Mouse (Mus musculus) stomach, postnatal 0 days (tissue): ENCODE data around the gene Cop1. TPM values are rescaled to one million over a fixed set of nuclear protein-coding genes. Genes with fewer than 3 reads are reported as not detected.
"Not testable (repeated sequence)": the region's sequence is repeated elsewhere in the genome, so short reads cannot be mapped to it uniquely, and the experiment has no call there.

Experiments used
- ATAC-seq: fragments of 200-750 bp; cut with Nextera tagmentation; 2 replicates; pipeline ENCODE4 v1.8.0; 2017; ENCODE audit not compliant: low FRiP score, low TSS enrichment
- DNase-seq: peaks from one replicate; pipeline ENCODE4 v3.0.0-alpha.2; 2016; ENCODE audit warnings: low spot score
- H3K27ac ChIP-seq: fragments of 300-500 bp; sonication (generic); replicated peaks from 2 replicates; pipeline ENCODE4 v1.5.1; 2014; ENCODE audit warnings: mild to moderate bottlenecking, control low read depth
- H3K27me3 ChIP-seq: fragments of 300-500 bp; sonication (generic); 2 replicates; pipeline ENCODE4 v1.6.1; 2014; ENCODE audit warnings: low read length; ENCODE audit not compliant: control insufficient read depth, insufficient read depth
- H3K36me3 ChIP-seq: fragments of 300-500 bp; sonication (generic); 2 replicates; pipeline ENCODE4 v1.6.1; 2014; ENCODE audit warnings: low read length, mixed read lengths; ENCODE audit not compliant: control insufficient read depth, insufficient read depth
- H3K4me1 ChIP-seq: fragments of 300-500 bp; sonication (generic); replicated peaks from 2 replicates; pipeline ENCODE4 v1.6.1; 2014; ENCODE audit warnings: antibody characterized with exemption; ENCODE audit not compliant: control insufficient read depth, insufficient read depth
- H3K4me2 ChIP-seq: fragments of 300-500 bp; sonication (generic); replicated peaks from 2 replicates; pipeline ENCODE4 v1.6.1; 2014; ENCODE audit warnings: low read depth, mild to moderate bottlenecking, control low read depth, moderate library complexity
- H3K4me3 ChIP-seq: fragments of 300-500 bp; sonication (generic); 2 replicates; pipeline ENCODE4 v1.5.1; 2014; ENCODE audit warnings: low read depth, low read length, control low read depth
- H3K9ac ChIP-seq: fragments of 300-500 bp; sonication (generic); 2 replicates; pipeline ENCODE4 v1.6.1; 2014; ENCODE audit warnings: mild to moderate bottlenecking, low read length, control low read depth, mixed read lengths
- H3K9me3 ChIP-seq: fragments of 300-500 bp; sonication (generic); 2 replicates; pipeline ENCODE4 v1.6.1; 2016; ENCODE audit warnings: low read length; ENCODE audit not compliant: control insufficient read depth
- CTCF ChIP-seq: IDR thresholded peaks from 2 replicates; pipeline ENCODE4 v1.5.1; 2016; ENCODE audit warnings: antibody characterized with exemption, low read depth, mild to moderate bottlenecking, moderate library complexity
- EP300 ChIP-seq: optimal IDR thresholded peaks from 2 replicates; pipeline ENCODE3; 2016; ENCODE audit warnings: antibody characterized with exemption
- WGBS: fragments of 180-500 bp; shearing (Covaris S2); extraction: QIAGEN DNeasy Blood & Tissue Kit; methylation state at CpG from one replicate; pipeline ENCODE4 v1.1.7; 2014; 5-methylcytosine and 5-hydroxymethylcytosine counted together
- polyA plus RNA-seq: library from polyadenylated mRNA; unstranded; fragments of >200 nt; fragmentation: Nextera tagmentation; extraction: Ambion mirVana; gene quantifications from 2 replicates; pipeline ENCODE4 v1.2.1, GENCODE M21; 2015

Cop1 gene
- polyA plus RNA-seq = 44.4 and 51.1 TPM in 2 replicates

- Histone ChIP-seq H3K27ac (peak within 1 kb of the TSS; percentile 98), H3K4me2 (peak within 1 kb of the TSS; percentile 58), H3K9ac (peak within 1 kb of the TSS; percentile 75), H3K4me3 (peak within 1 kb of the TSS; percentile 70)
- not testable (repeated sequence) for H3K9me3 ChIP-seq, H3K4me1 ChIP-seq, H3K36me3 ChIP-seq, H3K27me3 ChIP-seq
- ATAC-seq (peak; percentile 98), DNase-seq (peak; percentile 93)
- under 1% methylated on average over 61 of the region's 97 CpGs for WGBS
These were observed at the start of gene Cop1 for GRCm38 (mm10) chr1:159231781-159232571. TSS of gene Cop1 (plus strand) at chr1:159232320.

GRCm38 (mm10) chr1:159186741-159187140 is 45.4 kb upstream of the Cop1 start:
- H3K27ac ChIP-seq = no peak overlapping the region
- H3K4me1 ChIP-seq = no peaks in the 10 kb centered on the region
- no peak overlapping the region for H3K4me3 ChIP-seq
- H3K4me2 ChIP-seq = no peak overlapping the region
- WGBS = 36% methylated on average over 3 of the region's 3 CpGs
- no peak overlapping the region for H3K9ac ChIP-seq
- no peak for TF ChIP-seq EP300
- TF ChIP-seq CTCF = no peak
- no peaks in the 10 kb centered on the region for H3K36me3 ChIP-seq
- no peak for DNase-seq
- H3K9me3 ChIP-seq = no peaks in the 10 kb centered on the region
- no peak for ATAC-seq
- no peaks in the 10 kb centered on the region for H3K27me3 ChIP-seq

- Histone ChIP-seq H3K4me2 (no peak overlapping the region), H3K36me3 (no peaks in the 10 kb centered on the region), H3K9me3 (no peaks in the 10 kb centered on the region), H3K27me3 (no peaks in the 10 kb centered on the region), H3K9ac (no peak overlapping the region), H3K4me3 (no peak overlapping the region), H3K4me1 (no peaks in the 10 kb centered on the region), H3K27ac (no peak overlapping the region)
- WGBS = 70% methylated on average over 3 of the region's 3 CpGs
- DNase-seq (no peak), ATAC-seq (no peak)
- TF ChIP-seq EP300 = no peak
- TF ChIP-seq CTCF = no peak
These were observed 33.5 kb upstream of the Cop1 start for GRCm38 (mm10) chr1:159198603-159199002.

- H3K4me2 ChIP-seq = no peak overlapping the region
- TF ChIP-seq EP300 = no peak
- TF ChIP-seq CTCF = no peak
- no peaks in the 10 kb centered on the region for H3K9me3 ChIP-seq
- H3K36me3 ChIP-seq = no peaks in the 10 kb centered on the region
- H3K4me3 ChIP-seq = no peak overlapping the region
- no peak for DNase-seq
- WGBS = 60% methylated on average over 3 of the region's 3 CpGs
- H3K9ac ChIP-seq = no peak overlapping the region
- H3K27ac ChIP-seq = no peak overlapping the region
- H3K4me1 ChIP-seq = no peaks in the 10 kb centered on the region
- no peaks in the 10 kb centered on the region for H3K27me3 ChIP-seq
- ATAC-seq = no peak
These were observed 32.5 kb upstream of the Cop1 start for GRCm38 (mm10) chr1:159199606-159200005.

GRCm38 (mm10) chr1:159201220-159201619 is 30.9 kb upstream of the Cop1 start:
- no peaks in the 10 kb centered on the region for H3K4me1 ChIP-seq
- H3K4me2 ChIP-seq = no peak overlapping the region
- H3K36me3 ChIP-seq = no peaks in the 10 kb centered on the region
- DNase-seq (no peak), ATAC-seq (no peak)
- H3K9me3 ChIP-seq = no peaks in the 10 kb centered on the region
- no peaks in the 10 kb centered on the region for H3K27me3 ChIP-seq
- TF ChIP-seq CTCF (no peak), EP300 (no peak)
- no peak overlapping the region for H3K27ac ChIP-seq
- no peak overlapping the region for H3K9ac ChIP-seq
- no peak overlapping the region for H3K4me3 ChIP-seq

GRCm38 (mm10) chr1:159211711-159212110 is 20.4 kb upstream of the Cop1 start:
- Histone ChIP-seq H3K27me3 (no peaks in the 10 kb centered on the region), H3K4me3 (no peak overlapping the region), H3K9me3 (no peaks in the 10 kb centered on the region), H3K4me2 (no peak overlapping the region), H3K36me3 (no peaks in the 10 kb centered on the region), H3K27ac (no peak overlapping the region), H3K4me1 (no peaks in the 10 kb centered on the region), H3K9ac (no peak overlapping the region)
- ATAC-seq (no peak), DNase-seq (no peak)
- TF ChIP-seq EP300 = no peak
- no peak for TF ChIP-seq CTCF
- WGBS = 76% methylated on average over 4 of the region's 4 CpGs
